Mouse (Mus musculus) neutrophil, adult 83 days (primary cell): ENCODE results near the gene Alpi. TPM values are rescaled to one million over a fixed set of nuclear protein-coding genes. Genes with fewer than 3 reads are reported as not detected.

Experiments
- total RNA-seq, 2 experiments: library from RNA; stranded (reverse); gene quantifications; one replicate each; pipeline ENCODE4 v1.2.4; 2023

Alpi gene
- total RNA-seq = not detected

GRCm38 (mm10) chr1:87101411-87101810 is at the start of gene Alpi:
Alpi (minus strand) TSS chr1:87101606.

GRCm38 (mm10) chr1:87124673-87125072 is 23.3 kb upstream of the Alpi start, which contains the start of gene Akp3:
Akp3 (plus strand) TSS chr1:87124973.

GRCm38 (mm10) chr1:87089828-87090227 is 11.6 kb downstream of the Alpi start, which contains the start of gene Alppl2:
Alppl2 (minus strand) TSS chr1:87089928.

Other genes starting within 250 kb of the Alpi start
- gene Alppl2, start 11.7 kb downstream of the Alpi start, total RNA-seq = not detected
- not detected for gene Akp3, start 23.4 kb upstream of the Alpi start, total RNA-seq
- gene Ecel1, start 54.9 kb upstream of the Alpi start, total RNA-seq = not detected
- gene Prss56, start 81.7 kb upstream of the Alpi start, total RNA-seq = not detected
- gene Chrnd, start 89.0 kb upstream of the Alpi start, total RNA-seq = not detected
- gene Chrng, start 103.1 kb upstream of the Alpi start, total RNA-seq = not detected
- 10 to 100 TPM; 57.7 to 61.5 TPM for gene Eif4e2, start 112.3 kb upstream of the Alpi start, total RNA-seq
- gene Efhd1, start 162.8 kb upstream of the Alpi start, total RNA-seq = not detected
- gene Gigyf2, start 225.4 kb upstream of the Alpi start, total RNA-seq = 10 to 100 TPM; 58.2 to 68.5 TPM